Mouse (Mus musculus) liver, adult 2 months (tissue): ENCODE measurements at regions not wholly inside any gene's neighbourhood (a gene's known extent, or its start where the extent isn't known, plus 50 kb on each side); places are given as distances from the start of the nearest gene placed in this dataset.

Source experiments
- CTCF ChIP-seq: fragments of 200-500 bp; IDR thresholded peaks from 2 replicates; pipeline ENCODE4 v1.5.1; 2011; ENCODE audit warnings: low read depth, low read length, control low read depth
- POLR2A ChIP-seq: fragments of 200-500 bp; IDR thresholded peaks from 2 replicates; pipeline ENCODE4 v1.6.1; 2011; ENCODE audit warnings: low read length, control low read depth; ENCODE audit not compliant: insufficient read depth; ENCODE audit errors: extremely low read depth

- TF ChIP-seq CTCF (no peak), POLR2A (no peak)
Observed at GRCm38 (mm10) chr11:17759224-17759623, 194.5 kb downstream of the Etaa1 start.
